Mouse (Mus musculus) heart, postnatal 0 days (tissue): Measurements from ENCODE around the gene 4930562C15Rik. TPM values are rescaled to one million over a fixed set of nuclear protein-coding genes. Genes with fewer than 3 reads are reported as not detected.

ENCODE experiments used
- ATAC-seq: fragments of 200-750 bp; cut with Nextera tagmentation; 2 replicates; pipeline ENCODE4 v1.8.0; 2017; ENCODE audit warnings: low read depth, moderate number of reproducible peaks, moderate library complexity; ENCODE audit not compliant: insufficient read depth
- DNase-seq: peaks from one replicate; pipeline ENCODE4 v3.0.0-alpha.2; 2016; ENCODE audit warnings: low spot score
- H3K27ac ChIP-seq: fragments of 300-500 bp; sonication (generic); 2 replicates; pipeline ENCODE4 v1.5.1; 2014; ENCODE audit warnings: low read depth, mild to moderate bottlenecking
- H3K27me3 ChIP-seq: fragments of 300-500 bp; sonication (generic); 2 replicates; pipeline ENCODE4 v1.6.1; 2014; ENCODE audit warnings: low read length, mixed read lengths; ENCODE audit not compliant: control insufficient read depth, insufficient read depth
- H3K36me3 ChIP-seq: fragments of 300-500 bp; sonication (generic); replicated peaks from 2 replicates; pipeline ENCODE4 v1.6.1; 2014; ENCODE audit warnings: low read length, mixed read lengths; ENCODE audit not compliant: control insufficient read depth, insufficient read depth
- H3K4me1 ChIP-seq: fragments of 300-500 bp; sonication (generic); 2 replicates; pipeline ENCODE4 v1.6.1; 2014; ENCODE audit warnings: antibody characterized with exemption; ENCODE audit not compliant: control insufficient read depth, insufficient read depth
- H3K4me2 ChIP-seq: fragments of 300-500 bp; sonication (generic); 2 replicates; pipeline ENCODE4 v1.6.1; 2014; ENCODE audit warnings: low read depth, mild to moderate bottlenecking, low read length, moderate library complexity
- H3K4me3 ChIP-seq: fragments of 300-500 bp; sonication (generic); 2 replicates; pipeline ENCODE4 v1.5.1; 2014; ENCODE audit warnings: low read depth, low read length
- H3K9ac ChIP-seq: fragments of 300-500 bp; sonication (generic); replicated peaks from 2 replicates; pipeline ENCODE4 v1.6.1; 2014; ENCODE audit warnings: low read depth, low read length, mixed read lengths
- H3K9me3 ChIP-seq: fragments of 300-500 bp; sonication (generic); replicated peaks from 2 replicates; pipeline ENCODE4 v1.6.1; 2016; ENCODE audit warnings: low read length; ENCODE audit not compliant: control insufficient read depth
- CTCF ChIP-seq: IDR thresholded peaks from 2 replicates; pipeline ENCODE4 v1.5.1; 2016; ENCODE audit warnings: antibody characterized with exemption, control low read depth, low read depth
- EP300 ChIP-seq: IDR thresholded peaks from 2 replicates; pipeline ENCODE4 v1.6.1; 2016; ENCODE audit warnings: antibody characterized with exemption, low read depth
- WGBS: fragments of 180-500 bp; shearing (Covaris S2); extraction: QIAGEN DNeasy Blood & Tissue Kit; methylation state at CpG from one replicate; pipeline ENCODE4 v1.1.7; 2014; 5-methylcytosine and 5-hydroxymethylcytosine counted together
- polyA plus RNA-seq: library from polyadenylated mRNA; unstranded; fragments of >200 nt; fragmentation: Nextera tagmentation; extraction: Ambion mirVana; gene quantifications from 2 replicates; pipeline ENCODE4 v1.2.1, GENCODE M21; 2015
- total RNA-seq: library from RNA; depleted of rRNA; stranded (reverse); fragments of >200 nt; gene quantifications from 2 replicates; pipeline ENCODE4 v1.2.3, GENCODE M21; 2014; ENCODE audit warnings: low replicate concordance; rRNA removed

4930562C15Rik gene
- total RNA-seq (not detected in 2 replicates), polyA plus RNA-seq (0.08 and 0.12 TPM in 2 replicates)

DNA sequence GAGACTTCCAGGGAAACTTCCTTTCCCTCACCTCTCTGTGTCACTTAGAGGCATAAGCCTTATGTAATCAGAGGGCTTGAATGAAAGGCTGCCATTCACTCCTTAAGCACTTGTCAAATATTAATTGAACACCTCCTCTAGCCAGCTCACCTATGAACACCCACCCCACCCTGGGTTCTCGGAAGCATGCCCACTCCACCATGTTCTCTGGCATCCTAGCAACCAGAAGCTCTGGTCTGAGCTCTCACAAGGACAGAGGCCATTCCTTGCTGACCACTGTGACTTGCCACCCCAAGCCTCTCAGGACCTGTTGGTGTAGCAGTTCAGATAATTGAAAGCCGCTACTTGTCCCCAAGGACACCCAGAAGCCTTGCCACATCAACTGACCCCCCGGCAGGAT, at the start of gene 4930562C15Rik:
Gene 4930562C15Rik (plus strand): TSS at position 226 of the 400 bp plus-strand sequence.
- H3K4me2 ChIP-seq = no peak within 1 kb of the TSS

DNA sequence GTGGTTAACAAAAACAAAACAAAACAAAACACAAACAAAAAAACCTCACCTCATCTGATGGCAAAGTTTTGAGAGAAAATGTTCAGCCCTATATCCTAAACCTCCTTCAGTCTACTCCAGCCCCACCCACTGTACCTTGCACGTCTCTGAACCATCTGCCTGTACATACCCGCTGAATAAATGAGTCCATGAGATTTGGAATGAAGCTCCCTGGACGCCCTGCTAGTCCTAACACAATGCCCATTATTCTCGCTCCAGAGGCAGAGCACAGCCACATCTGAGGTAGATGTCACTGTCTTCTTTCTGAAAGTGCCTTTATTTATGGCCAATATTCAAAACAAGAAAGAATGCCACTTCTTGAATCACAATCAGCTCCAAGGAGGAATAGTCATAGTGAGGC, 49.5 kb upstream of the 4930562C15Rik start:
- no peaks in the 10 kb centered on the region for H3K9me3 ChIP-seq
- peaks cover 79% of the 10 kb centered on the region for H3K4me1 ChIP-seq
- H3K27me3 ChIP-seq = no peaks in the 10 kb centered on the region
- DNase-seq = no peak
- H3K36me3 ChIP-seq = peaks cover 4% of the 10 kb centered on the region; the same call in 1 of the 2 replicates
- no peak overlapping the region for H3K4me3 ChIP-seq
- H3K27ac ChIP-seq = peak overlapping the region; percentile 35; the same call in 1 of the 2 replicates
- H3K9ac ChIP-seq = peak overlapping the region; percentile 21; the same call in 1 of the 2 replicates
- no peak for ATAC-seq
- no peak for TF ChIP-seq CTCF
- no peak for TF ChIP-seq EP300
- WGBS = 31% methylated on average over 4 of the region's 4 CpGs
- H3K4me2 ChIP-seq = peak overlapping the region; percentile 12; the same call in 1 of the 2 replicates

More for the DNA sequence above, at the start of gene 4930562C15Rik:
- Histone ChIP-seq H3K9me3 (no peaks in the 10 kb centered on the region), H3K9ac (no peak within 1 kb of the TSS), H3K4me1 (no peaks in the 10 kb centered on the region), H3K27me3 (no peaks in the 10 kb centered on the region), H3K36me3 (no peaks in the 10 kb centered on the region), H3K27ac (no peak within 1 kb of the TSS), H3K4me3 (no peak within 1 kb of the TSS)
- ATAC-seq (no peak), DNase-seq (no peak)
- TF ChIP-seq CTCF = no peak
- no peak for TF ChIP-seq EP300
- WGBS = 72% methylated on average over 3 of the region's 3 CpGs

DNA sequence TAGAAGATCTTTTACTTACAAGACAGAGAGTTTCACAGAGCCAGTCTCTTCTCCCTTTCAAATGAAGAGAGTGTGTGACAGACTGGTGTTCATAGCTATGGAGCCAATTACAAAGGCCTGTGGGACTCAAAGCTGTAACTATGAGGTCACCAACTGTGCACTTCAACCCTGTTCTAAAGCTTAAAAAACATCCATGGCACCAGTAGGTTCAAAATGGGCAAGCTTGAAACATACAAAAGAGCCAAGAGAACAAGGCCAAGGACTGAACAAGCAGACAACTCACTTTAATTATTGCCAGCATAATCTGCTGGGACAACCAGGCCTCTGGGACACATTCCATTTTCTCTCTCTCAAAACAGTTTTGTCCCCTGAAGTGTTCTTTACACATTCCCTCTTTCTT, 47.0 kb upstream of the 4930562C15Rik start:
- DNase-seq (no peak), ATAC-seq (no peak)
- H3K4me2 ChIP-seq = peak overlapping the region; percentile 80
- no peak overlapping the region for H3K27ac ChIP-seq
- H3K4me1 ChIP-seq = peaks cover 56% of the 10 kb centered on the region
- H3K9me3 ChIP-seq = no peaks in the 10 kb centered on the region
- no peaks in the 10 kb centered on the region for H3K27me3 ChIP-seq
- peaks cover 4% of the 10 kb centered on the region; the same call in 1 of the 2 replicates for H3K36me3 ChIP-seq
- peak overlapping the region; percentile 32 for H3K9ac ChIP-seq
- TF ChIP-seq EP300 = no peak
- no peak for TF ChIP-seq CTCF
- H3K4me3 ChIP-seq = peak overlapping the region; percentile 82

DNA sequence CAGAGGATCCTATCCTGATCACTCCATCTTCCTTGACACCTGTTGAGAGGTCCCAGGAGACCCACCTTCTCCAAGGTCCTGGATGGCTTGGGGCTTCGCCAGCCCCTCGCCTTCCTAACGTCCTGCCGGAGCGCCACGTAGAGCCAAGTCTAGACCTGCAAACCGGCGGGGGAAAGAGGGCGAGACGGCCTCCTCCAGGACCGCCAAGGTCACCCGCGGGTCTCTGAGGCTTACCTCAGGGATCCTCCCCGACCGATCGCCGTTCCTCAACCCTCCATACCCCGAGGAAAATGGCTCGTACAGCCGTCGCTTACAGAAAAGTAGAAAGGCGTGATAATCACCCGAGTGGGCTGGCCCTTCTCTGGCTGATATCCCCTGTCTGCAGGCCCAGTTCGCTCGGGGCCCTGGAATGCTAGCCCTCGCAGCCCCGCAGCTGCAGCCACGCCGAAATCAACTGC, 45.9 kb upstream of the 4930562C15Rik start:
- no peak for TF ChIP-seq EP300
- TF ChIP-seq CTCF = no peak
- H3K4me1 ChIP-seq = peaks cover 44% of the 10 kb centered on the region
- DNase-seq (peak; percentile 38), ATAC-seq (peak; percentile 43)
- peaks cover 4% of the 10 kb centered on the region; the same call in 1 of the 2 replicates for H3K36me3 ChIP-seq
- H3K27ac ChIP-seq = peak overlapping the region; percentile 97
- peak overlapping the region; percentile 89 for H3K9ac ChIP-seq
- WGBS = 0% methylated on average over 27 of the region's 29 CpGs
- H3K27me3 ChIP-seq = no peaks in the 10 kb centered on the region
- H3K9me3 ChIP-seq = no peaks in the 10 kb centered on the region
- peak overlapping the region; percentile 80 for H3K4me2 ChIP-seq
- peak overlapping the region; percentile 82 for H3K4me3 ChIP-seq

DNA sequence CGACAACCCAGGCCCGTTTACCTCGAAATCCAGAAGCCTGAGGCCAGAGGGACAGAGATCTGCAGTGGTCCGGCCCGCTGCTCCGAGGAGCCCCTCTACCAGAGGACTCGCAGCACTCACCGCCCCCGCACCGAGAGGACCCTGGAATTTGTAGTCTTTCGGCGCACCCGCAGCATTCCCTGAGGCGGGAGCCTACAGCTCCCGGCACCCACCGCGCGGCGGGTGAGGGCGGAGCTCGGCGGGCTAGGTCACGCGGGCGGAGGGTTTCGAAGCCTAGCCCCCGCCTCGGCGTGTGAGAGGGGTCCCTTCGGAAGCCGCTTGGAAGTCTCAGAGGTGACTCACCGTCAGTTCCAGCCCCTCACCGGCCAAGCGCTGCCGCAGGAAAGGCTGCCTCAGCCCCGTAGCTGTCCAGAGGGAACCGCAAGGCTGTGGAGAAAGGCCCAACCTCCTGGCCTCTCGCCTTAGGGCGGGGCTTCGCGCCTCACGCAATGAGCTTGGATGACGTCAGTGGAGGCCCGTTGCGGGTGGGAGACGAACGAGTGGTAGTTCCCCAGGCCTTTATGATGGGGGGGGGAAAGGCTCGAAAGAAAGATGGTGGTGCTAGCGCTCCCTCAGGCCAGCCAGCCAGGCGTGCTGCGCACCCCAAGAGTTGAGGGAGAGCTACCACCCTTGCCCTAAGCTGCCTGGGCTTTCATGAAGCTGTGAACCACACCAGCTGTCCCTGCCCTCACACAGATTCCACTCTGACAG, 45.2 kb upstream of the 4930562C15Rik start, which contains the start of gene Cdip1:
Gene Cdip1 (minus strand): TSS at position 483 of the 750 bp plus-strand sequence.
- peak within 1 kb of the TSS; percentile 97 for H3K27ac ChIP-seq
- peaks cover 39% of the 10 kb centered on the region for H3K4me1 ChIP-seq
- DNase-seq (peak; percentile 93), ATAC-seq (peak; percentile 97)
- peaks cover 1% of the 10 kb centered on the region; the same call in 1 of the 2 replicates for H3K36me3 ChIP-seq
- 1% methylated on average over 47 of the region's 51 CpGs for WGBS
- H3K27me3 ChIP-seq = no peaks in the 10 kb centered on the region
- peak within 1 kb of the TSS; percentile 80 for H3K4me2 ChIP-seq
- no peaks in the 10 kb centered on the region for H3K9me3 ChIP-seq
- H3K9ac ChIP-seq = peak within 1 kb of the TSS; percentile 89
- TF ChIP-seq EP300 (no peak), CTCF (no peak)
- H3K4me3 ChIP-seq = peak within 1 kb of the TSS; percentile 82
